Mouse (Mus musculus) stomach, embryonic 16.5 days (tissue): ENCODE measurements at regions not wholly inside any gene's neighbourhood (a gene's known extent, or its start where the extent isn't known, plus 50 kb on each side); places are given as distances from the start of the nearest gene placed in this dataset.

ENCODE experiments used
- ATAC-seq: fragments of 200-750 bp; cut with Nextera tagmentation; 2 replicates; pipeline ENCODE4 v1.8.0; 2017; ENCODE audit warnings: moderate number of reproducible peaks, moderate TSS enrichment; ENCODE audit not compliant: insufficient read depth, low FRiP score
- H3K27ac ChIP-seq: fragments of 300-500 bp; sonication (generic); 2 replicates; pipeline ENCODE4 v1.5.1; 2014; ENCODE audit warnings: low read length
- H3K27me3 ChIP-seq: fragments of 300-500 bp; sonication (generic); 2 replicates; pipeline ENCODE4 v1.6.1; 2014; ENCODE audit warnings: low read length, control low read depth, mixed read lengths; ENCODE audit not compliant: control insufficient read depth, insufficient read depth
- H3K36me3 ChIP-seq: fragments of 300-500 bp; sonication (generic); 2 replicates; pipeline ENCODE4 v1.6.1; 2014; ENCODE audit warnings: low read length; ENCODE audit not compliant: control insufficient read depth, insufficient read depth
- H3K4me1 ChIP-seq: fragments of 300-500 bp; sonication (generic); 2 replicates; pipeline ENCODE4 v1.6.1; 2014; ENCODE audit warnings: low read length, control low read depth, mixed read lengths; ENCODE audit not compliant: control insufficient read depth, insufficient read depth
- H3K4me2 ChIP-seq: fragments of 300-500 bp; sonication (generic); 2 replicates; pipeline ENCODE4 v1.6.1; 2014; ENCODE audit warnings: low read depth, low read length, mixed read lengths
- H3K4me3 ChIP-seq: fragments of 300-500 bp; sonication (generic); replicated peaks from 2 replicates; pipeline ENCODE4 v1.5.1; 2014; ENCODE audit warnings: mild to moderate bottlenecking, low read length
- H3K9ac ChIP-seq: fragments of 300-500 bp; sonication (generic); 2 replicates; pipeline ENCODE4 v1.6.1; 2014; ENCODE audit warnings: low read length
- H3K9me3 ChIP-seq: fragments of 300-500 bp; sonication (generic); replicated peaks from 2 replicates; pipeline ENCODE4 v1.6.1; 2016; ENCODE audit warnings: low read length, control low read depth; ENCODE audit not compliant: control insufficient read depth
- WGBS: fragments of 180-500 bp; shearing (Covaris S2); extraction: QIAGEN DNeasy Blood & Tissue Kit; methylation state at CpG from one replicate; pipeline ENCODE4 v1.1.7; 2014; 5-methylcytosine and 5-hydroxymethylcytosine counted together

GRCm38 (mm10) chr15:70489548-70489947, 3344.8 kb upstream of the Gm6569 start:
- no peak overlapping the region for H3K9ac ChIP-seq

GRCm38 (mm10) chr15:70507046-70507818, 3327.1 kb upstream of the Gm6569 start:
- no peak overlapping the region for H3K4me2 ChIP-seq
- H3K9ac ChIP-seq: no peak overlapping the region
- H3K9me3 ChIP-seq: no peaks in the 10 kb centered on the region
- no peaks in the 10 kb centered on the region for H3K4me1 ChIP-seq
- H3K27me3 ChIP-seq: no peaks in the 10 kb centered on the region
- H3K4me3 ChIP-seq: no peak overlapping the region
- WGBS: 80% methylated on average over 2 of the region's 2 CpGs
- H3K36me3 ChIP-seq: no peaks in the 10 kb centered on the region
- no peak overlapping the region for H3K27ac ChIP-seq
- ATAC-seq: no peak

More at GRCm38 (mm10) chr15:70489548-70489947, 3344.8 kb upstream of the Gm6569 start:
- no peak overlapping the region for H3K27ac ChIP-seq
- no peaks in the 10 kb centered on the region for H3K9me3 ChIP-seq
- no peaks in the 10 kb centered on the region for H3K36me3 ChIP-seq
- WGBS: 89% methylated on average over 1 of the region's 1 CpGs
- H3K4me3 ChIP-seq: no peak overlapping the region
- no peak for ATAC-seq
- H3K4me2 ChIP-seq: no peak overlapping the region
- H3K27me3 ChIP-seq: no peaks in the 10 kb centered on the region
- no peaks in the 10 kb centered on the region for H3K4me1 ChIP-seq

- Histone ChIP-seq H3K4me2 (no peak overlapping the region), H3K9ac (no peak overlapping the region), H3K36me3 (no peaks in the 10 kb centered on the region), H3K27ac (no peak overlapping the region), H3K4me3 (no peak overlapping the region), H3K9me3 (no peaks in the 10 kb centered on the region), H3K4me1 (no peaks in the 10 kb centered on the region), H3K27me3 (no peaks in the 10 kb centered on the region)
- 77% methylated on average over 4 of the region's 4 CpGs for WGBS
- no peak for ATAC-seq
Observed at GRCm38 (mm10) chr15:70520551-70520950, 3313.8 kb upstream of the Gm6569 start.

- Histone ChIP-seq H3K36me3 (no peaks in the 10 kb centered on the region), H3K4me1 (no peaks in the 10 kb centered on the region), H3K9me3 (no peaks in the 10 kb centered on the region), H3K27ac (no peak overlapping the region), H3K27me3 (no peaks in the 10 kb centered on the region), H3K9ac (no peak overlapping the region), H3K4me3 (no peak overlapping the region), H3K4me2 (no peak overlapping the region)
- 38% methylated on average over 18 of the region's 18 CpGs for WGBS
- no peak for ATAC-seq
Observed at GRCm38 (mm10) chr15:70554773-70555582, 3279.4 kb upstream of the Gm6569 start.

GRCm38 (mm10) chr15:70555583-70555894, 3278.8 kb upstream of the Gm6569 start:
- no peaks in the 10 kb centered on the region for H3K27me3 ChIP-seq

GRCm38 (mm10) chr15:70594295-70594694, 3240.1 kb upstream of the Gm6569 start:
- Histone ChIP-seq H3K27me3 (no peaks in the 10 kb centered on the region), H3K4me1 (no peaks in the 10 kb centered on the region), H3K4me3 (no peak overlapping the region), H3K27ac (no peak overlapping the region), H3K4me2 (no peak overlapping the region), H3K36me3 (no peaks in the 10 kb centered on the region), H3K9ac (no peak overlapping the region), H3K9me3 (no peaks in the 10 kb centered on the region)
- WGBS: 59% methylated on average over 1 of the region's 1 CpGs
- ATAC-seq: no peak

More at GRCm38 (mm10) chr15:70555583-70555894, 3278.8 kb upstream of the Gm6569 start:
- no peak overlapping the region for H3K4me2 ChIP-seq
- H3K9me3 ChIP-seq: no peaks in the 10 kb centered on the region
- no peak overlapping the region for H3K27ac ChIP-seq
- H3K36me3 ChIP-seq: no peaks in the 10 kb centered on the region
- WGBS: 39% methylated on average over 1 of the region's 1 CpGs
- H3K4me3 ChIP-seq: no peak overlapping the region
- H3K9ac ChIP-seq: no peak overlapping the region
- no peaks in the 10 kb centered on the region for H3K4me1 ChIP-seq
- no peak for ATAC-seq

- no peak overlapping the region for H3K4me2 ChIP-seq
- H3K27ac ChIP-seq: no peak overlapping the region
- no peak overlapping the region for H3K9ac ChIP-seq
- no peaks in the 10 kb centered on the region for H3K36me3 ChIP-seq
- H3K9me3 ChIP-seq: no peaks in the 10 kb centered on the region
- 49% methylated on average over 2 of the region's 2 CpGs for WGBS
- H3K4me1 ChIP-seq: no peaks in the 10 kb centered on the region
- 0 out of 2 replicates have a peak, but pooled peaks have one; percentile 33 for ATAC-seq
- H3K4me3 ChIP-seq: no peak overlapping the region
- H3K27me3 ChIP-seq: no peaks in the 10 kb centered on the region
Observed at GRCm38 (mm10) chr15:70600762-70601489, 3233.4 kb upstream of the Gm6569 start.

- WGBS: 82% methylated on average over 4 of the region's 4 CpGs
- no peak for ATAC-seq
- Histone ChIP-seq H3K9ac (no peak overlapping the region), H3K36me3 (no peaks in the 10 kb centered on the region), H3K27ac (no peak overlapping the region), H3K9me3 (no peaks in the 10 kb centered on the region), H3K27me3 (no peaks in the 10 kb centered on the region), H3K4me2 (no peak overlapping the region), H3K4me1 (no peaks in the 10 kb centered on the region), H3K4me3 (no peak overlapping the region)
Observed at GRCm38 (mm10) chr15:70605251-70605650, 3229.1 kb upstream of the Gm6569 start.

GRCm38 (mm10) chr15:70606896-70607295, 3227.5 kb upstream of the Gm6569 start:
- no peaks in the 10 kb centered on the region for H3K4me1 ChIP-seq
- no peak overlapping the region for H3K4me2 ChIP-seq
- no peaks in the 10 kb centered on the region for H3K36me3 ChIP-seq
- H3K9ac ChIP-seq: no peak overlapping the region
- no peaks in the 10 kb centered on the region for H3K9me3 ChIP-seq
- H3K27me3 ChIP-seq: no peaks in the 10 kb centered on the region
- WGBS: 84% methylated on average over 1 of the region's 1 CpGs
- H3K27ac ChIP-seq: no peak overlapping the region
- no peak for ATAC-seq
- no peak overlapping the region for H3K4me3 ChIP-seq
